Mouse (Mus musculus): ENCODE results near the gene Mark3.

GRCm38 (mm10) chr12:111574887-111575838, 840 bp downstream of the Mark3 start:
- TF ChIP-seq TAL1 (IDR thresholded peaks at IDR 0.05; ENCODE audit: low read length) (no peak), GATA1 (IDR thresholded peaks at IDR 0.05; ENCODE audit: low read length) (no peak)

Measured in erythroblast, embryonic 14.5 days (primary cell).